Mouse (Mus musculus) cortical plate, adult 2 months (tissue): Measurements from ENCODE around the gene Mrps24.

Source experiments
- CTCF ChIP-seq: fragments of 200-500 bp; IDR thresholded peaks from 2 replicates; pipeline ENCODE4 v1.5.1; 2011; ENCODE audit warnings: mild to moderate bottlenecking, control low read depth, low read length; ENCODE audit not compliant: insufficient read depth; ENCODE audit errors: extremely low read depth
- POLR2A ChIP-seq: fragments of 200-500 bp; IDR thresholded peaks from 2 replicates; pipeline ENCODE4 v1.6.1; 2011; ENCODE audit warnings: mild to moderate bottlenecking, low read length, control low read depth; ENCODE audit not compliant: insufficient read depth; ENCODE audit errors: extremely low read depth

DNA sequence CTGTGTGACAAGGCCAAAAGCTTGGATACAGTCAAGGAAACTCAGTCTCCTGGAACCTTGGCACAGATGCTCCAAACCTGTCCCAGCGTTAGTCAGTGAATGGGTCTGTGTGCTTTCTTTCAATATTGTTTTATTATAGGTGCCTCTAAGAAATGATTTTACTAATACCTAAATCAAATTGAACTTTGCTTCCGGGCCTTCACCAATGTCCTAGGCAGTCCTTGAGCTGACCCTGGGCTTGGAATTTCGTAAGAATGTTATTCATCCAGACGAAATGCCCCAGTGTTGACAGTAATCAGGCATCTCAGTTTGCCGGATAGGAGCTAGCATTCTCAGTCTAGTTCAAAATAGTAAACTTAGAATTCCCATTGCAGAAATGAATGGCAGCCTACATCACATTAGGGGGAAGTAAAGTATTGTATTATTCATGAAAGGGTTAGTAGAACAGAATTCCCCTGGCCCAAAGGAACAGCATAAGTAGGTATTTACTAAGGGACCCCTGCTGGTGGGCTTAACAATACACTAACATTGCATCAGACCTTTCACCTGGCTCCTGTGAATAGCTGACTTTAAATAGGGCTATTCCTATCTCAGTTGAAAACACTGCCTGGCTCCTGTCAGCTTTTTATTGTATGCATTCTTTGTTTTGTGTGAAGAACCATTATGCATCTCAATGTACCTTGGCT is 13.1 kb downstream of the Mrps24 start:
- TF ChIP-seq CTCF (no peak), POLR2A (no peak)
